In genomic region chr12:35016056-35016455, GRCm38 (mm10) we compare ENCODE assay signal across 12 mouse cellular contexts. TPM values are rescaled to one million over a fixed set of nuclear protein-coding genes. Genes with fewer than 3 reads are reported as not detected.
DNase-seq lines count a peak whose midpoint lies in the region; ATAC-seq and TF ChIP-seq lines count a peak whose summit lies in the region.
"Had no signal": no experiment of that assay in that cellular context is flagged by ENCODE, and none has a peak within 500 bp of the region (broad histone marks: within the 10 kb centered on the region; RNA-seq: fewer than 3 reads in every experiment).

No protein-coding gene starts in this region.

- ATAC-seq in forebrain, embryonic 14.5 days: peak; percentile 82; the same call in 1 of the 2 replicates
- ATAC-seq in midbrain, embryonic 16.5 days: peak; percentile 84

- H3K4me1 ChIP-seq in forebrain, embryonic 14.5 days (ENCODE audit: control insufficient read depth, insufficient read depth, low read length): no peaks in the 10 kb centered on the region
- no peaks in the 10 kb centered on the region for H3K4me1 ChIP-seq in forebrain, embryonic 10.5 days
- no peaks in the 10 kb centered on the region for H3K4me1 ChIP-seq in midbrain, embryonic 16.5 days (ENCODE audit: control insufficient read depth, insufficient read depth, low read length)
- H3K4me1 ChIP-seq in thymus, adult 2 months (replicated peaks; ENCODE audit: control insufficient read depth, insufficient read depth, low read length): no peaks in the 10 kb centered on the region
- H3K4me1 ChIP-seq: limb, embryonic 15.5 days had no signal

- H3K4me3 ChIP-seq in forebrain, embryonic 14.5 days (ENCODE audit: low read depth, low read length): no peak overlapping the region
- H3K4me3 ChIP-seq in forebrain, embryonic 10.5 days: no peak overlapping the region
- no peak overlapping the region for H3K4me3 ChIP-seq in left cerebral cortex, adult 2 months
- no peak overlapping the region for H3K4me3 ChIP-seq in midbrain, embryonic 16.5 days (ENCODE audit: low read depth, low read length)
- H3K4me3 ChIP-seq in thymus, adult 2 months (ENCODE audit: control insufficient read depth, insufficient read depth, low read length): no peak overlapping the region
- H3K4me3 ChIP-seq: limb, embryonic 15.5 days had no signal

- H3K4me2 ChIP-seq in forebrain, embryonic 14.5 days (ENCODE audit: low read length): no peak overlapping the region
- H3K4me2 ChIP-seq in midbrain, embryonic 16.5 days (ENCODE audit: low read length): no peak overlapping the region
- H3K4me2 ChIP-seq: limb, embryonic 15.5 days had no signal

- H3K9me3 ChIP-seq in forebrain, embryonic 14.5 days (replicated peaks; ENCODE audit: control insufficient read depth, low read length): no peaks in the 10 kb centered on the region
- H3K9me3 ChIP-seq in forebrain, embryonic 10.5 days: no peaks in the 10 kb centered on the region
- H3K9me3 ChIP-seq in midbrain, embryonic 16.5 days (replicated peaks; ENCODE audit: control insufficient read depth, low read length, poor library complexity, severe bottlenecking): no peaks in the 10 kb centered on the region
- H3K9me3 ChIP-seq: limb, embryonic 15.5 days had no signal

- TF ChIP-seq CTCF in left cerebral cortex, adult 2 months (IDR thresholded peaks at IDR 0.05): peak; percentile 70
- TF ChIP-seq CTCF in brain, embryonic 14.5 days (IDR thresholded peaks at IDR 0.05; ENCODE audit: borderline replicate concordance, extremely low read depth, insufficient read depth, insufficient read length): peak; percentile 52; the same call in 1 of the 2 replicates
- TF ChIP-seq CTCF in thymus, adult 2 months (IDR thresholded peaks at IDR 0.05; ENCODE audit: borderline replicate concordance, control insufficient read depth, extremely low read depth, insufficient read depth, low read length, poor library complexity): no peak

- peak; percentile 84 for DNase-seq in forebrain, embryonic 14.5 days (ENCODE audit: low spot score)
- no peak for DNase-seq in forebrain, embryonic 10.5 days (ENCODE audit: extremely low spot score, low spot score)
- no peak for DNase-seq in left cerebral cortex, adult 2 months (ENCODE audit: extremely low spot score in 1 of 2, low spot score in 2 of 2)
- DNase-seq in left cerebral cortex, postnatal 36 days (ENCODE audit: low spot score in 2 of 2): no peak
- peak; percentile 85 for DNase-seq in brain, embryonic 14.5 days (ENCODE audit: low read depth)
- no peak for DNase-seq in urinary bladder, adult 2 months (ENCODE audit: low spot score)
- no peak for DNase-seq in thymus, adult 2 months
- DNase-seq: adrenal gland, postnatal 10 days had no signal

- intact Hi-C loops in left cerebral cortex, adult 2 months (cut with DNase I): loop anchor here (5.0 to 10.0 kb wide), 4 partner anchors 109 to 1541 kb away; no protein-coding TSS in a partner anchor
- intact Hi-C loops in left cerebral cortex, postnatal 36 days (cut with DNase I): loop anchor here (2.0 to 10.0 kb wide), 2 partner anchors 169 to 351 kb away; no protein-coding TSS in a partner anchor

- H3K36me3 ChIP-seq in forebrain, embryonic 14.5 days (ENCODE audit: control insufficient read depth, insufficient read depth, low read length): no peaks in the 10 kb centered on the region
- H3K36me3 ChIP-seq in forebrain, embryonic 10.5 days (replicated peaks): no peaks in the 10 kb centered on the region
- no peaks in the 10 kb centered on the region for H3K36me3 ChIP-seq in midbrain, embryonic 16.5 days (ENCODE audit: control insufficient read depth, insufficient read depth, low read length)
- no peaks in the 10 kb centered on the region for H3K36me3 ChIP-seq in thymus, adult 2 months (ENCODE audit: control insufficient read depth, insufficient read depth, low read length)
- H3K36me3 ChIP-seq: limb, embryonic 15.5 days had no signal

- no peaks in the 10 kb centered on the region for H3K27me3 ChIP-seq in forebrain, embryonic 14.5 days (replicated peaks; ENCODE audit: control insufficient read depth, insufficient read depth, low read length)
- H3K27me3 ChIP-seq in forebrain, embryonic 10.5 days (ENCODE audit: poor library complexity, severe bottlenecking): no peaks in the 10 kb centered on the region
- no peaks in the 10 kb centered on the region for H3K27me3 ChIP-seq in midbrain, embryonic 16.5 days (ENCODE audit: control insufficient read depth, insufficient read depth, low read depth, low read length)
- H3K27me3 ChIP-seq in thymus, adult 2 months (ENCODE audit: control insufficient read depth, insufficient read depth, low read length): no peaks in the 10 kb centered on the region
- H3K27me3 ChIP-seq: limb, embryonic 15.5 days had no signal

- no peak for TF ChIP-seq POLR2A in brain, embryonic 14.5 days (IDR thresholded peaks at IDR 0.05; ENCODE audit: borderline replicate concordance, extremely low read depth, insufficient read depth, insufficient read length, poor library complexity, severe bottlenecking)
- no peak for TF ChIP-seq POLR2A in thymus, adult 2 months (IDR thresholded peaks at IDR 0.05; ENCODE audit: control insufficient read depth, extremely low read depth, insufficient read depth, low read length, poor library complexity)

- no peak overlapping the region for H3K9ac ChIP-seq in forebrain, embryonic 14.5 days (ENCODE audit: low read length)
- H3K9ac ChIP-seq in midbrain, embryonic 16.5 days (ENCODE audit: low read depth, low read length): no peak overlapping the region
- H3K9ac ChIP-seq: limb, embryonic 15.5 days had no signal

- no peak overlapping the region for H3K27ac ChIP-seq in forebrain, embryonic 14.5 days (ENCODE audit: low read depth, low read length)
- no peak overlapping the region for H3K27ac ChIP-seq in forebrain, embryonic 10.5 days
- H3K27ac ChIP-seq in left cerebral cortex, adult 2 months: no peak overlapping the region
- no peak overlapping the region for H3K27ac ChIP-seq in midbrain, embryonic 16.5 days (ENCODE audit: low read length)
- no peak overlapping the region for H3K27ac ChIP-seq in thymus, adult 2 months (ENCODE audit: control insufficient read depth, insufficient read depth, low read length)
- H3K27ac ChIP-seq: limb, embryonic 15.5 days had no signal

- WGBS in forebrain, embryonic 14.5 days: 61% methylated on average over 3 of the region's 3 CpGs
- WGBS in forebrain, embryonic 10.5 days: 70% methylated on average over 3 of the region's 3 CpGs
- WGBS in midbrain, embryonic 16.5 days: 42% methylated on average over 3 of the region's 3 CpGs
- WGBS in thymus, adult 2 months: 71% methylated on average over 3 of the region's 3 CpGs

RNA-seq across cellular contexts. Expression of gene Snx13, which starts 30.9 kb away (rescaled TPM):
- polyA plus RNA-seq in forebrain, embryonic 14.5 days (2014; fragmentation: Nextera tagmentation; extraction: Ambion mirVana): 27.8 and 38.2 TPM in 2 replicates
- 16.1 and 16.6 TPM in 2 replicates for polyA plus RNA-seq in forebrain, embryonic 10.5 days (2016; fragmentation: Nextera tagmentation; extraction: Ambion mirVana)
- 10 to 100 TPM; 61.1 to 67.2 TPM for total RNA-seq in left cerebral cortex, adult 2 months (2021)
- total RNA-seq in left cerebral cortex, postnatal 36 days (2021): 10 to 100 TPM; 59.2 to 63.2 TPM
- polyA plus RNA-seq in brain, embryonic 14.5 days (2012; rRNA removed): 10.8 and 13.3 TPM in 2 replicates
- 28.8 and 33.2 TPM in 2 replicates for polyA plus RNA-seq in midbrain, embryonic 16.5 days (2015; fragmentation: Nextera tagmentation; extraction: Ambion mirVana)
- polyA plus RNA-seq in urinary bladder, adult 2 months (2012; rRNA removed): 14.6 and 16.6 TPM in 2 replicates
- polyA plus RNA-seq in thymus, adult 2 months (2012; rRNA removed): 5.1 and 5.5 TPM in 2 replicates

RNA-seq across cellular contexts. Expression of gene Prps1l1, which starts 31.5 kb away (rescaled TPM):
- not detected in 2 replicates for polyA plus RNA-seq in forebrain, embryonic 14.5 days (2014; fragmentation: Nextera tagmentation; extraction: Ambion mirVana)
- polyA plus RNA-seq in forebrain, embryonic 10.5 days (2016; fragmentation: Nextera tagmentation; extraction: Ambion mirVana): not detected in 2 replicates
- not detected for total RNA-seq in left cerebral cortex, adult 2 months (2021)
- total RNA-seq in left cerebral cortex, postnatal 36 days (2021): not detected
- not detected in 2 replicates for polyA plus RNA-seq in brain, embryonic 14.5 days (2012; rRNA removed)
- not detected in 2 replicates for polyA plus RNA-seq in midbrain, embryonic 16.5 days (2015; fragmentation: Nextera tagmentation; extraction: Ambion mirVana)
- not detected in 2 replicates for polyA plus RNA-seq in urinary bladder, adult 2 months (2012; rRNA removed)
- not detected in 2 replicates for polyA plus RNA-seq in thymus, adult 2 months (2012; rRNA removed)
- total RNA-seq: adrenal gland, postnatal 10 days had no signal
- polyA plus RNA-seq: intestine, embryonic 14.5 days; limb, embryonic 15.5 days; small intestine, adult 2 months had no signal

Comparison
In these comparisons a context has a peak if more than half of its experiments do, and no peak if none do; other contexts are left out.
1. DNase-seq: peak in forebrain, embryonic 14.5 days (single experiment) and brain, embryonic 14.5 days (single experiment); none in forebrain, embryonic 10.5 days (single experiment), left cerebral cortex, adult 2 months (0 of 2), left cerebral cortex, postnatal 36 days (0 of 2), urinary bladder, adult 2 months (single experiment) and thymus, adult 2 months (single experiment).